Mouse (Mus musculus) olfactory bulb, adult 2 months (tissue): ENCODE measurements around the gene Lrrc23.

Experiments used
- CTCF ChIP-seq: fragments of 200-500 bp; IDR thresholded peaks from 2 replicates; pipeline ENCODE4 v1.5.1; 2012; ENCODE audit warnings: low read depth, mild to moderate bottlenecking, low read length, moderate library complexity; ENCODE audit not compliant: insufficient read depth
- POLR2A ChIP-seq: fragments of 200-500 bp; IDR thresholded peaks from 2 replicates; pipeline ENCODE4 v1.6.1; 2012; ENCODE audit warnings: mild to moderate bottlenecking, low read depth, low read length, moderate library complexity; ENCODE audit not compliant: insufficient read depth

DNA sequence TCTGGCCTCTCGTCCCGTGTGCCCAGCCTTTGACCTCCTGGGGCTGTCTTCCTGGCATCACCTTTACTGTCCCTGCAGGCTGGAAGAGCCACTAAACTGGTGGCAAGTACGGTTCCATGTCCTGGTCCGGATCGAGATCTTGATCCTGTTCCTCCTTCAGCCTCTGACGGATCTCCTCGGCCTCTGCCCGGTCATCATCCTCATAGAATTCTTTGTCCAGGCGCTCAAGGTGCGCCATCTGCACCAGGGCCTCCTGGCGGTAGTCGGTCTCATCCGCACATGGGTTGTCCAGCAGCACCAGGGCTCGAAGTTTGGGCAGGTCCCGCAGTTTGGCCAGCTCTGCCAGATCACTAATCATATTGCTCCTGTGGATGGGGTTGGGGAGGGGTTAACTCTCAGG is 9.0 kb downstream of the Lrrc23 start:
- TF ChIP-seq CTCF (no peak), POLR2A (no peak)
